Mouse (Mus musculus): ENCODE data around the gene Wwc2. TPM values are rescaled to one million over a fixed set of nuclear protein-coding genes. Genes with fewer than 3 reads are reported as not detected.

Wwc2 gene
- polyA plus RNA-seq, 1 experiment from 2014 or later: 4.0 TPM

- Histone ChIP-seq H3K9ac (replicated peaks; ENCODE audit: low read depth, low read length) (no peak overlapping the region), H3K36me3 (ENCODE audit: control insufficient read depth, insufficient read depth) (no peaks in the 10 kb centered on the region), H3K4me2 (ENCODE audit: low read length) (no peak overlapping the region), H3K9me3 (ENCODE audit: control insufficient read depth, low read length) (no peaks in the 10 kb centered on the region), H3K27ac (ENCODE audit: low read length) (no peak overlapping the region), H3K4me1 (replicated peaks; ENCODE audit: control insufficient read depth, insufficient read depth, low read length) (peaks cover 13% of the 10 kb centered on the region), H3K4me3 (replicated peaks; ENCODE audit: low read length) (no peak overlapping the region), H3K27me3 (replicated peaks; ENCODE audit: control insufficient read depth, insufficient read depth, low read length) (no peaks in the 10 kb centered on the region)
- 81% methylated on average over 5 of the region's 5 CpGs for WGBS
- ATAC-seq: no peak
These were observed 55.3 kb downstream of the Wwc2 start for GRCm38 (mm10) chr8:47935461-47935860.

- no peak for ATAC-seq
- H3K27me3 ChIP-seq (replicated peaks; ENCODE audit: control insufficient read depth, insufficient read depth, low read length): no peaks in the 10 kb centered on the region
- H3K4me3 ChIP-seq (replicated peaks; ENCODE audit: low read length): no peak overlapping the region
- WGBS: 95% methylated on average over 3 of the region's 3 CpGs
- no peaks in the 10 kb centered on the region for H3K9me3 ChIP-seq (ENCODE audit: control insufficient read depth, low read length)
- H3K4me1 ChIP-seq (replicated peaks; ENCODE audit: control insufficient read depth, insufficient read depth, low read length): peaks cover 13% of the 10 kb centered on the region
- no peaks in the 10 kb centered on the region for H3K36me3 ChIP-seq (ENCODE audit: control insufficient read depth, insufficient read depth)
- H3K9ac ChIP-seq (replicated peaks; ENCODE audit: low read depth, low read length): no peak overlapping the region
- H3K27ac ChIP-seq (ENCODE audit: low read length): no peak overlapping the region
- H3K4me2 ChIP-seq (ENCODE audit: low read length): no peak overlapping the region
These were observed 57.6 kb downstream of the Wwc2 start for GRCm38 (mm10) chr8:47933087-47933486.

GRCm38 (mm10) chr8:47932028-47932790, 58.5 kb downstream of the Wwc2 start:
- Histone ChIP-seq H3K4me1 (replicated peaks; ENCODE audit: control insufficient read depth, insufficient read depth, low read length) (peaks cover 13% of the 10 kb centered on the region), H3K4me2 (ENCODE audit: low read length) (no peak overlapping the region), H3K27me3 (replicated peaks; ENCODE audit: control insufficient read depth, insufficient read depth, low read length) (no peaks in the 10 kb centered on the region), H3K27ac (ENCODE audit: low read length) (no peak overlapping the region), H3K36me3 (ENCODE audit: control insufficient read depth, insufficient read depth) (no peaks in the 10 kb centered on the region), H3K4me3 (replicated peaks; ENCODE audit: low read length) (no peak overlapping the region), H3K9me3 (ENCODE audit: control insufficient read depth, low read length) (no peaks in the 10 kb centered on the region), H3K9ac (replicated peaks; ENCODE audit: low read depth, low read length) (no peak overlapping the region)
- peak; percentile 57 for ATAC-seq
- WGBS: 50% methylated on average over 16 of the region's 16 CpGs

DNA sequence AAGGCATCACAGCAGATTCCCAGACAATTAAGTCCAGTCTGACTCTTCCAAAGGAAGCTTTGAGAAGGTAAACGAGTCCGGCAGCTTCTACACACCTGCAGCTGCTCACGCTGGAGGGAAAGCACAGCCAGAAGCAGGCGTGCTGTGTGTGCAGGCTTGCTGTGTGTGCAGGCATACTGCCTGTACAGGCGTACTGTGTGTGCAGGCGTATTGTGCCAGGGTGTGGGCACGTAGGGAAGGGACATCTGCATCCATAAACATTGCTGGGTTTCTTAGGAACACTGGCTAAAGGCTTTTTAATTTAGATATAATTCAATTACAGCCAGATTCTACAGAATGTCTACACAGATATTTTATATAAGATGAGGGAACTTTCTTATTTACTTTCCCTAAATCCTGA, 59.4 kb downstream of the Wwc2 start:
- H3K9ac ChIP-seq (replicated peaks; ENCODE audit: low read depth, low read length): no peak overlapping the region
- no peak for ATAC-seq
- peaks cover 10% of the 10 kb centered on the region for H3K4me1 ChIP-seq (replicated peaks; ENCODE audit: control insufficient read depth, insufficient read depth, low read length)
- no peak overlapping the region for H3K27ac ChIP-seq (ENCODE audit: low read length)
- H3K9me3 ChIP-seq (ENCODE audit: control insufficient read depth, low read length): no peaks in the 10 kb centered on the region
- no peaks in the 10 kb centered on the region for H3K36me3 ChIP-seq (ENCODE audit: control insufficient read depth, insufficient read depth)
- no peak overlapping the region for H3K4me3 ChIP-seq (replicated peaks; ENCODE audit: low read length)
- H3K27me3 ChIP-seq (replicated peaks; ENCODE audit: control insufficient read depth, insufficient read depth, low read length): no peaks in the 10 kb centered on the region
- WGBS: 82% methylated on average over 7 of the region's 7 CpGs
- H3K4me2 ChIP-seq (ENCODE audit: low read length): no peak overlapping the region

DNA sequence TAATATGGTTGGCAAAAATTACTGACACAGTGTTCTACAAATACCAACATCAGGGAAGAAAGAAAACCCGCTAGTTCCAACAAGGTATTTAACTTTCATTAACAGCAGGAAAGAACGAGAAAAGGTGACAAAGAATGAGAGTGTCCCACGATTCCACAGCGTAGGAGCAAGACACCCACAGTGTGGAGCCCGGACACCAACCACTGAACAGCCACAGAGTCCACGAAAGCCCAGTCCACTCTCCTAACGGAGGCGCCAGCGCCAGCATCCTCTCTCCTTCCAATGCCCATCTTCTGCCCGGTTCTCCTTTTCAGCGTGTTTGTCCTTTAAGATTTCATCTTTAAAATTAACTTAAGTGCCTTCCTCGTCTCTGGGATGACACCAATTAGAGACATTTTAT, 61.1 kb downstream of the Wwc2 start:
- no peak overlapping the region for H3K27ac ChIP-seq (ENCODE audit: low read length)
- no peak overlapping the region for H3K9ac ChIP-seq (replicated peaks; ENCODE audit: low read depth, low read length)
- ATAC-seq: no peak
- 91% methylated on average over 12 of the region's 12 CpGs for WGBS
- peaks cover 6% of the 10 kb centered on the region for H3K4me1 ChIP-seq (replicated peaks; ENCODE audit: control insufficient read depth, insufficient read depth, low read length)
- H3K9me3 ChIP-seq (ENCODE audit: control insufficient read depth, low read length): no peaks in the 10 kb centered on the region
- no peak overlapping the region for H3K4me3 ChIP-seq (replicated peaks; ENCODE audit: low read length)
- H3K4me2 ChIP-seq (ENCODE audit: low read length): no peak overlapping the region
- H3K27me3 ChIP-seq (replicated peaks; ENCODE audit: control insufficient read depth, insufficient read depth, low read length): no peaks in the 10 kb centered on the region
- H3K36me3 ChIP-seq (ENCODE audit: control insufficient read depth, insufficient read depth): no peaks in the 10 kb centered on the region

DNA sequence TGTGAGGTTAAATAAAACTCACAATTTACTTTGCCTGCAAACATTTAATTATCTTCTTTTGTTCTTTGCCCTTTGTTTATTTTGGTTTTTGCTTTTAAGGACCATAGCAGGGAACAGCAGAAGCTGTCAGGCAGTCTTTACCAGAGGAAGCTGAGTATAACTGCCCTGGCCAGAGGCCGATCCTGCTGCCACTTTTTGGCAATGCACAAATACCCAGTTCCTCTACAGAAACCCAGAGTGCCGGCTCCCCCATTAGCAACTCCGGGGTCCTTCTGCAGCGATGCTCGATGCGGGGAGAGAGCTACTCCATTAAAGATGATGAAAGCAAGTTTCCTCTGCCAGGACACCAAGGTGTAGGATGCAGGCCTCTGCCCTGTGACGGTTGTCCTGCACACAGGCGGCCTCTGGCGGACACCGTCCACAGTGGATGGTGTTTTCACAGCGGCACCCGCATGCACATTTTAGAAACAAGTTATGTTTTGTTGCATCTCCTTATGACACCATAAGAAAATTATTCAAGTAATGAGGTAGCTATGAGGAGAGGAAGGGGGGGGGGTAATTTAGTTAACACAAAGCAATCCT, 62.0 kb downstream of the Wwc2 start:
- Histone ChIP-seq H3K9ac (replicated peaks; ENCODE audit: low read depth, low read length) (no peak overlapping the region), H3K36me3 (ENCODE audit: control insufficient read depth, insufficient read depth) (no peaks in the 10 kb centered on the region), H3K4me2 (ENCODE audit: low read length) (no peak overlapping the region), H3K9me3 (ENCODE audit: control insufficient read depth, low read length) (no peaks in the 10 kb centered on the region), H3K27me3 (replicated peaks; ENCODE audit: control insufficient read depth, insufficient read depth, low read length) (no peaks in the 10 kb centered on the region), H3K4me3 (replicated peaks; ENCODE audit: low read length) (no peak overlapping the region), H3K27ac (ENCODE audit: low read length) (no peak overlapping the region), H3K4me1 (replicated peaks; ENCODE audit: control insufficient read depth, insufficient read depth, low read length) (peaks cover 6% of the 10 kb centered on the region)
- ATAC-seq: no peak
- WGBS: 86% methylated on average over 12 of the region's 12 CpGs

DNA sequence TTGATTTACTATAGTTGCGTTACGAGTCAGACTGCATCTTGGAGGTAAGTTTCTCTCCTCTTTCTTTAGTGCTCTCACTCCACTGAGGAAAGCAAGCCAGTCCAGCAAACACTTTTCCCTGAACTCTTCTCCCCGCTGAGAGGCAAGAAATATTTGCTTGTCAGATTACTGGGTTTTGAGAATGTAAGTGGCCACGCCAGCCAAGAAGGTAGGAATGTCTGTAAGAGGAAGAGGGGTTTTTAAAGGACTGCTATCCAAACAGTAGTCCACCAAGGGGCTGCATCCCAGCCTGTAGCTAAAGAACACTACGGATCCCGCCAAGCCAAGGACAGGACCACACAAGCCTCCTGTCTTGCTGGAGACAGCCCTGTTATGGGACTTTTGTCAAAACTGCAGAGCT, 65.8 kb downstream of the Wwc2 start:
- Histone ChIP-seq H3K9ac (replicated peaks; ENCODE audit: low read depth, low read length) (no peak overlapping the region), H3K4me2 (ENCODE audit: low read length) (no peak overlapping the region), H3K4me1 (replicated peaks; ENCODE audit: control insufficient read depth, insufficient read depth, low read length) (no peaks in the 10 kb centered on the region), H3K27ac (ENCODE audit: low read length) (no peak overlapping the region), H3K9me3 (ENCODE audit: control insufficient read depth, low read length) (no peaks in the 10 kb centered on the region), H3K36me3 (ENCODE audit: control insufficient read depth, insufficient read depth) (no peaks in the 10 kb centered on the region), H3K27me3 (replicated peaks; ENCODE audit: control insufficient read depth, insufficient read depth, low read length) (no peaks in the 10 kb centered on the region), H3K4me3 (replicated peaks; ENCODE audit: low read length) (no peak overlapping the region)
- no peak for ATAC-seq
- WGBS: 83% methylated on average over 6 of the region's 6 CpGs

- Histone ChIP-seq H3K9ac (replicated peaks; ENCODE audit: low read depth, low read length) (no peak overlapping the region), H3K4me1 (replicated peaks; ENCODE audit: control insufficient read depth, insufficient read depth, low read length) (no peaks in the 10 kb centered on the region), H3K27me3 (replicated peaks; ENCODE audit: control insufficient read depth, insufficient read depth, low read length) (no peaks in the 10 kb centered on the region), H3K4me3 (replicated peaks; ENCODE audit: low read length) (no peak overlapping the region), H3K36me3 (ENCODE audit: control insufficient read depth, insufficient read depth) (no peaks in the 10 kb centered on the region), H3K27ac (ENCODE audit: low read length) (no peak overlapping the region), H3K4me2 (ENCODE audit: low read length) (no peak overlapping the region), H3K9me3 (ENCODE audit: control insufficient read depth, low read length) (no peaks in the 10 kb centered on the region)
- 85% methylated on average over 10 of the region's 10 CpGs for WGBS
- no peak for ATAC-seq
These were observed 67.9 kb downstream of the Wwc2 start for GRCm38 (mm10) chr8:47922816-47923215.

GRCm38 (mm10) chr8:47922011-47922410, 68.7 kb downstream of the Wwc2 start:
- Histone ChIP-seq H3K27ac (ENCODE audit: low read length) (no peak overlapping the region), H3K36me3 (ENCODE audit: control insufficient read depth, insufficient read depth) (no peaks in the 10 kb centered on the region), H3K4me1 (replicated peaks; ENCODE audit: control insufficient read depth, insufficient read depth, low read length) (no peaks in the 10 kb centered on the region), H3K4me3 (replicated peaks; ENCODE audit: low read length) (no peak overlapping the region), H3K27me3 (replicated peaks; ENCODE audit: control insufficient read depth, insufficient read depth, low read length) (no peaks in the 10 kb centered on the region), H3K4me2 (ENCODE audit: low read length) (no peak overlapping the region), H3K9ac (replicated peaks; ENCODE audit: low read depth, low read length) (no peak overlapping the region), H3K9me3 (ENCODE audit: control insufficient read depth, low read length) (no peaks in the 10 kb centered on the region)
- no peak for ATAC-seq
- 76% methylated on average over 4 of the region's 4 CpGs for WGBS
